Mouse (Mus musculus) kidney, adult 2 months (tissue): ENCODE measurements at regions not wholly inside any gene's neighbourhood (a gene's known extent, or its start where the extent isn't known, plus 50 kb on each side); places are given as distances from the start of the nearest gene placed in this dataset.

Source experiments
- DNase-seq: peaks from one replicate; pipeline ENCODE4 v3.0.0; 2021
- H3K27ac ChIP-seq: fragments of 200-500 bp; 2 replicates; pipeline ENCODE4 v1.5.1; 2012; ENCODE audit warnings: low read depth, low read length, control low read depth, inconsistent platforms; ENCODE audit not compliant: insufficient read depth
- H3K27me3 ChIP-seq: fragments of 200-500 bp; replicated peaks from 2 replicates; pipeline ENCODE4 v1.6.1; 2012; ENCODE audit warnings: mild to moderate bottlenecking, moderate library complexity, low read length, inconsistent platforms; ENCODE audit not compliant: control insufficient read depth, insufficient read depth
- H3K36me3 ChIP-seq: fragments of 200-500 bp; 2 replicates; pipeline ENCODE4 v1.6.1; 2012; ENCODE audit warnings: mild to moderate bottlenecking, moderate library complexity, low read length, inconsistent platforms; ENCODE audit not compliant: control insufficient read depth, insufficient read depth
- H3K4me1 ChIP-seq: fragments of 200-500 bp; 2 replicates; pipeline ENCODE4 v1.6.1; 2011; ENCODE audit warnings: low read length; ENCODE audit not compliant: control insufficient read depth, insufficient read depth
- H3K4me3 ChIP-seq: fragments of 200-500 bp; 2 replicates; pipeline ENCODE4 v1.5.1; 2011; ENCODE audit warnings: mild to moderate bottlenecking, low read depth, low read length, control low read depth; ENCODE audit not compliant: insufficient read depth
- CTCF ChIP-seq: fragments of 200-500 bp; conservative IDR thresholded peaks from 2 replicates; pipeline ENCODE4 v1.5.1; 2011; ENCODE audit warnings: low read depth, mild to moderate bottlenecking, control low read depth, low read length, moderate library complexity, mixed read lengths; ENCODE audit not compliant: insufficient read depth, insufficient read length
- POLR2A ChIP-seq: fragments of 200-500 bp; IDR thresholded peaks from one replicate; pipeline ENCODE4 v1.6.1; 2011; ENCODE audit warnings: low read depth, low read length, control low read depth
- WGBS: fragments of 180-500 bp; shearing (Covaris S2); methylation state at CpG from one replicate; pipeline ENCODE4 v1.1.7; 2018; 5-methylcytosine and 5-hydroxymethylcytosine counted together

DNA sequence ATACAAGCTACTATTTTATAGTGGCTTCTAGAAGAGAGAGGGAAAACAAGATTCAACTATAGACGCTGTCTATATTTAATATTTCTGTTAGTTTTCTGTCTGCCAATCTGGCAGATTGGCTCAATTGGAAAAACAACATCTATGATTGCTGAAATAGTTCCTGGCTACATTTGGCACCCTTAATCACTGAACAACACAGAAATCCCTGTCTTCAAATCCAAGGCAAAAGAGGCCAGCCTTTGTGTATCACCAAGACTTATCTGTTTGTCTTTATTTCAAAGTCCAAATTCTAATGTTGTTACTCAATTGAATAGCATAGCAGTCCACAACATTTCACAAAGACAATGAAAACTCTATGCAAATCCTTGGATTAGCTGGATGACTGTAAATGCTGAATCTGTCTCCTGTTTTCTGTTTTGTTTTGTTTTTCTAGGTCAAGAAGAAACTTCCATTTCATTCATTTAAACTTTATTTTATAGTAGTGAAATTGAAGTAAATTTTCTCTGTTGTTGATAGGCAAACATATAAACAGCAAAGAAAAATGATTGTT is 265.1 kb upstream of the Gm9747 start:
- H3K27me3 ChIP-seq = no peaks in the 10 kb centered on the region
- no peaks in the 10 kb centered on the region for H3K36me3 ChIP-seq
- TF ChIP-seq CTCF (no peak), POLR2A (no peak)
- H3K27ac ChIP-seq = no peak overlapping the region
- H3K4me1 ChIP-seq = no peaks in the 10 kb centered on the region
- H3K4me3 ChIP-seq = no peak overlapping the region
- WGBS = 86% methylated on average over 1 of the region's 1 CpGs
- DNase-seq = no peak

DNA sequence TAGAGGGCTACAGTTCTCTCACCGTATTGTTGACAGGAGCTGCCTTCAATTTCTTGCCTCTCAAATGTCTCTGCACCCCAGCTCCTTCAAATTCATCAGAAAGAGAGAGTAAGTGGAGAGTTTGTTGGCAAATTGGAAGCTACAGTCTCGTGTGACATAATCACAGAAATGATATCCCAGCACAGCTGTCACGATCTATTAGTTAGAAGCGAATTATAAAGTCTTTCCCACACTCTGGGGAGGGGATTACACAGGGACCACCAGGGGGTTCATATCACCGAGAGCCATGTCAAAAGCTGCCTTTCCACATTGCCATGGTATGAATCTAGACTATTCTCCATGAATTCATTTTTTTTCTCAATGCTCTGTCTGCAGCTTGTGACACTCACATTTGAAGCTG is 260.3 kb upstream of the Gm9747 start:
- no peak overlapping the region for H3K4me3 ChIP-seq
- WGBS = 87% methylated on average over 5 of the region's 5 CpGs
- TF ChIP-seq POLR2A = no peak
- TF ChIP-seq CTCF = no peak
- no peak for DNase-seq
- no peaks in the 10 kb centered on the region for H3K27me3 ChIP-seq
- H3K4me1 ChIP-seq = no peaks in the 10 kb centered on the region
- H3K27ac ChIP-seq = no peak overlapping the region
- H3K36me3 ChIP-seq = no peaks in the 10 kb centered on the region

DNA sequence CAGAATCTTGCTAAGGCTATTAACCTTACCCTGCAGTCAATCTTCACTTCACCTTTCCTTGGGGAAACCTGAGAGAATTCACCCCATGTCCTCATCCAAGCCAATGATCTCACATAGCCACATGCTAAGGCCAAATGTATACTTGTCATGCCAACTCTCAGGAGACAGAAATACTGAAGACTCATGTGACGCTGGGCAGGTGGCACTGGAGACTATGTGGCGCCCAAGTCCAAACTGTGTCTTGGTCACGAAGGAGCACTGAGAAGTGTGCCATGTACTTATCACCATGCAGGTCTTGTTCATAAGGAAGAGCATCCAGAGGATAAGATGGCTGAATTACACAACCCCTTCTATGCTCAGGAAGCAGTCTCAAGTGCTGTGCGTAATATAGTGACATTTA is 259.4 kb upstream of the Gm9747 start:
- Histone ChIP-seq H3K4me1 (no peaks in the 10 kb centered on the region), H3K27me3 (no peaks in the 10 kb centered on the region), H3K27ac (no peak overlapping the region), H3K36me3 (no peaks in the 10 kb centered on the region), H3K4me3 (no peak overlapping the region)
- DNase-seq = no peak
- TF ChIP-seq POLR2A = no peak
- no peak for TF ChIP-seq CTCF
- 86% methylated on average over 4 of the region's 4 CpGs for WGBS

DNA sequence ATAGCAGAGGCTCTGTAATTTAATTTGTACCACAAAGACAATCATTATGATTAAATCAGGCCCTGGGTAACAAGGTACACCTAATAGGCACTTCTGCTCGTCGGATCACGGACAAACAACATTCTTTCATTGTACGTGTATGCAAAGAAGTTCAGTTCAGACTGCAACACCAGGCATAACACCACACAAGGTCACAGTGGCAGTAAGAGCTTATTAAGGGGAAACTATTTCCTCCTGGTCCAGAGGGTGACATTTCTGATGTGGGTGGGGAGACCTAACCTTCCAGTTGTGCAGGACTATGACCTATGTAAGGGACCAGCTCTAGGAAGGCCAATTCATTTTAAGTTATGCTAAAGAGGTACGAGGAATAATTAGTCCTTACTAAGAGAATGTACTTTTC is 225.0 kb upstream of the Gm9747 start:
- H3K27ac ChIP-seq = peak overlapping the region; percentile 45; the same call in 1 of the 2 replicates
- no peaks in the 10 kb centered on the region for H3K36me3 ChIP-seq
- peak; percentile 45 for DNase-seq
- H3K27me3 ChIP-seq = no peaks in the 10 kb centered on the region
- H3K4me3 ChIP-seq = no peak overlapping the region
- TF ChIP-seq POLR2A = no peak
- no peak for TF ChIP-seq CTCF
- no peaks in the 10 kb centered on the region for H3K4me1 ChIP-seq
- 63% methylated on average over 5 of the region's 5 CpGs for WGBS

DNA sequence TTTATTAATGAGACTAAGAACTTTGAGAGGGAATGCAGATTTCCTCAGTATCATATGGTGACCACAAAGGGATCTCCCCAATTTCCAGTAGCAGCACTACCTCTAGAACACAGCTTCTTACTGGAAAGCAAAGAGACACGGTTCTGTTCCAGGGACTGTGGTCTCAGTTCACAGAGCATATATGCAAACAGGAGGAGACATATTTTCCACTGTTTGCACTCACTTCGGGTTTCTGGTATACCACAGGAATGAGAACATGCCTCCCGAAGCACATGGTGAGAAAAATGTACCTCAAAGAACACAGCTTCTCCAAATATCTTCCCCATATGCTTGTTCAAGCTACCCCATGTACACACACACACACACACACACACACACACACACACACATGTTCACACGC is 224.1 kb upstream of the Gm9747 start:
- DNase-seq = no peak
- 86% methylated on average over 4 of the region's 4 CpGs for WGBS
- no peak for TF ChIP-seq CTCF
- no peaks in the 10 kb centered on the region for H3K27me3 ChIP-seq
- no peaks in the 10 kb centered on the region for H3K4me1 ChIP-seq
- H3K4me3 ChIP-seq = no peak overlapping the region
- no peaks in the 10 kb centered on the region for H3K36me3 ChIP-seq
- H3K27ac ChIP-seq = no peak overlapping the region

DNA sequence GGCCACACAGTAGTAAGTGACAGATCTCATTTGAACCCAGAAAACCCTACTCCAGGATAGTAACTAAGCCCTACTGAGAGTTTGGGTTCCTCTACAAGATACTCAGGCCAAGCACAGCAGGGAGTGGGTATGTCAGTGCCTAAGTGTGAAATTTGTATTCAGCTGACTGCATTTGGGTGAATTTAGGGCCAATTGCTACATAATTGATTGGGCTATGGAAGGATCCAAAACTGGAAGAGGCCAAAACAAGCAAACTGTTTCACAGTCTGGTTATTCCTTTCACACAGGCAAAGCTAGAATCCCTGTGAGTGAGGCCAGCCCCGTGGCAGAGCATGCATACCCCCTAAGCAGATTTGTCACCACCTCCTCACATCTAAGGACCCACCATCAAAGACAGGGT is 221.9 kb upstream of the Gm9747 start:
- WGBS = 62% methylated on average over 1 of the region's 1 CpGs
- TF ChIP-seq CTCF = no peak
- TF ChIP-seq POLR2A = no peak
- Histone ChIP-seq H3K4me3 (no peak overlapping the region), H3K27ac (no peak overlapping the region), H3K36me3 (no peaks in the 10 kb centered on the region), H3K27me3 (no peaks in the 10 kb centered on the region), H3K4me1 (no peaks in the 10 kb centered on the region)
- no peak for DNase-seq

DNA sequence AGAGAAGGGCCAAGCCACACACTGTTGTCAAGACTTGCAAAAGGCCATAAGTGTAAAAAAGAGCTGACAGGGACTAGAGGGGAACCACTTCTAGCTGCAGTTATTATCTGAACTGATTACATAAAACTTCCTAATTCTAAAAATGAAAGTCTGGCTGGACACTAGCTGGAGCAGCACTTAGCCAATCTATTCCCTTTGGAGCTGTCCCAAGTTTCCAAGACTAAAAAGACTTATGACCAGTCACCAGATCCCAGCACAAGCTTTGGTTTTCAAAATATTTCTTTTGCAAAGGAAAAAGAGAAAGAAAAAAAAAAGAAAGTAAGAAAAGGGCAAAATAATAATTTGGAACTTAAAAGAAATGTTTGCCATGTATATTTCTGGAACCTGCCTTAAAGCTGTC is 217.6 kb upstream of the Gm9747 start:
- Histone ChIP-seq H3K4me3 (no peak overlapping the region), H3K27ac (no peak overlapping the region), H3K4me1 (no peaks in the 10 kb centered on the region), H3K36me3 (no peaks in the 10 kb centered on the region), H3K27me3 (no peaks in the 10 kb centered on the region)
- TF ChIP-seq POLR2A = no peak
- TF ChIP-seq CTCF = no peak
- peak; percentile 30 for DNase-seq
